Mouse (Mus musculus): ENCODE measurements around the gene Ranbp3l. TPM values are rescaled to one million over a fixed set of nuclear protein-coding genes. Genes with fewer than 3 reads are reported as not detected.
"Not testable (repeated sequence)": the region's sequence is repeated elsewhere in the genome, so short reads cannot be mapped to it uniquely, and the experiment has no call there.

Ranbp3l gene
- polyA plus RNA-seq, 1 experiment from 2014 or later: 0.28 TPM

DNA sequence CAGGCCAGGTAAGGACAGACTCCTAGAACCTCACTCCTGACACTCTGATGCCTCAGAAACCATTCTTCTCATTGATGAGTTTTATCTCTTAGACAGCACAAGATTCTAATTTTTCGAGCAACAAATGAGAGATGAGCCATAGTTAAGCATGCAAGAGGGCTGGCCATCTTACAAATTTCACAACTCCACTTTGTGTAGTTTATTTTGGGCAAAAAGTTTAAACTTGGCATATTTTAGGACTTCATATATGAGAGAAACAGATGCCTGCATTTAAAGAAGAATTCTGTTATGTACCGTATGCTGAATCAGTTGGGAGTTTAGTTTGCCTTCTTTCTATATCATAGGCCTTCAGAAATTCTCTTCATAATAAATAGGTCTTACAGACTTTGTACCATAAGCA, 35.0 kb downstream of the Ranbp3l start:
- H3K27ac ChIP-seq: no peak overlapping the region
- no peak for DNase-seq (ENCODE audit: low spot score)
- H3K9me3 ChIP-seq: no peaks in the 10 kb centered on the region
- H3K27me3 ChIP-seq (ENCODE audit: insufficient read depth, poor library complexity, severe bottlenecking): no peaks in the 10 kb centered on the region
- no peaks in the 10 kb centered on the region for H3K36me3 ChIP-seq
- WGBS: 83% methylated on average over 2 of the region's 2 CpGs
- no peak overlapping the region for H3K4me3 ChIP-seq
- H3K4me1 ChIP-seq: no peaks in the 10 kb centered on the region

GRCm38 (mm10) chr15:9009196-9009595, 41.4 kb downstream of the Ranbp3l start:
- Histone ChIP-seq H3K27me3 (ENCODE audit: insufficient read depth, poor library complexity, severe bottlenecking) (no peaks in the 10 kb centered on the region), H3K4me3 (no peak overlapping the region), H3K9me3 (no peaks in the 10 kb centered on the region), H3K27ac (no peak overlapping the region), H3K4me1 (0 out of 2 replicates have a peak, but pooled peaks cover 3% of the 10 kb centered on the region), H3K36me3 (no peaks in the 10 kb centered on the region)
- 57% methylated on average over 6 of the region's 6 CpGs for WGBS
- no peak for DNase-seq (ENCODE audit: low spot score)

DNA sequence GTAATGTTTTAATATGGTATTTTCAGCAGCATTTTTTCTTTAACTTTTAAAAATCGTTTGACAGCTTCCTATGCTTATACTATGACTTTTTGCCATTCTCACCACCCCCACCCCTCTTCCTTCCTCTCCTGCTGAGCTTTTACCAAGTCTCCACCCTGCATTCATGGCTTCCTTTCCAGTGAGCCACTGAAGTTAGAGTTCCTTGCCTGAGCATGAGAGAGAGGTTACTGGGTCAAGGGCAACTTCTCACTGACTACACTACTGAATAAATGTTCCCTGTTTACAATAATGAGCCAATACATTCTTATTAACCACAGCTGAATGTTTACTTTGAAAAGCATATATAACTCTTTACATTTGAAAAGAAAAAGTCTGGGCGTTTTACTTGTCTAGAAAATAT, 46.8 kb downstream of the Ranbp3l start:
- Histone ChIP-seq H3K27ac (no peak overlapping the region), H3K9me3 (peaks cover 3% of the 10 kb centered on the region)

GRCm38 (mm10) chr15:9015496-9015895, 47.7 kb downstream of the Ranbp3l start:
- H3K36me3 ChIP-seq; H3K27me3 ChIP-seq (ENCODE audit: insufficient read depth, poor library complexity, severe bottlenecking); H3K9me3 ChIP-seq; H3K4me1 ChIP-seq; DNase-seq (ENCODE audit: low spot score); H3K4me3 ChIP-seq; H3K27ac ChIP-seq: not testable (repeated sequence)
- WGBS: 84% methylated on average over 6 of the region's 6 CpGs

More for the DNA sequence above, 46.8 kb downstream of the Ranbp3l start:
- DNase-seq (ENCODE audit: low spot score): no peak
- H3K36me3 ChIP-seq: no peaks in the 10 kb centered on the region
- H3K4me1 ChIP-seq: 0 out of 2 replicates have a peak, but pooled peaks cover 3% of the 10 kb centered on the region
- no peak overlapping the region for H3K4me3 ChIP-seq
- H3K27me3 ChIP-seq (ENCODE audit: insufficient read depth, poor library complexity, severe bottlenecking): no peaks in the 10 kb centered on the region
- WGBS: 62% methylated on average over 2 of the region's 2 CpGs

DNA sequence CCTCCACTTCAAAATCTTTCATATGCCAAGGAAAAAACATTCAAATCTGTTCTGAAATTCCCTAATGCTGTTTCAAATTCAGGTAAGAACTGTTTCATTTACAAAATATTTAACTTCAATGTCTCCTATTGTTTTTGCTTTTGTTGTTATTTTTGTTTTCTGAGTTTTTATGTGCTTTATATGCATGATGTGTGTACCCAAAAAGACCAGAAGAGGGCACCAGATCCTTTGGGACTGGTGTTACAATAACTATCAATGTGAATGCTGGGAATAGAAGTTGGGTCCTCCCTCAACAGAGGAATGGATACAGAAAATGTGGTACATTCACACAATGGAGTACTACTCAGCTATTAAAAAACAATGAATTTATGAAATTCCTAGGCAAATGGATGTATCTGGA, 88.0 kb downstream of the Ranbp3l start:
- DNase-seq (ENCODE audit: low spot score): no peak
- H3K4me1 ChIP-seq: no peaks in the 10 kb centered on the region
- H3K27ac ChIP-seq: no peak overlapping the region
- H3K27me3 ChIP-seq (ENCODE audit: insufficient read depth, poor library complexity, severe bottlenecking): no peaks in the 10 kb centered on the region
- no peaks in the 10 kb centered on the region for H3K9me3 ChIP-seq
- no peak overlapping the region for H3K4me3 ChIP-seq
- H3K36me3 ChIP-seq: no peaks in the 10 kb centered on the region

DNA sequence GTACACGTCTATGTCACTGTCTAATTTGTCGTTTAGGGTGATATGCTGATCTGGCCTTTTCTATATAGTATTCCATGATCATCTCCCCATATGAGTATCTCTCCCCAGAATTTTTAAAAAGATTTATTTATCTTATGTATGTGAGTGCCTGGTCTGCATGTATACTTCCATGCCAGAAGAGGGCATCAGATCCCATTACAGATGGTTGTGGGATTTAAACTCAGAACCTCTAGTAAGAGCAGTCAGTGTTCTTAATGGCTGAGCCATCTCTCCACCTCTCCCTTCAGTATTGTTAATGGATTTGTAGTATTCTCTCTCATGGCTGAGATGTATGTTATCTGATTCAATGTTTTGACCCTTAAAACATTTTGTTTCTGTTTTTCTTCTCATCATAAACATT, 92.1 kb downstream of the Ranbp3l start:
- Histone ChIP-seq H3K27me3 (ENCODE audit: insufficient read depth, poor library complexity, severe bottlenecking) (no peaks in the 10 kb centered on the region), H3K4me1 (no peaks in the 10 kb centered on the region), H3K27ac (no peak overlapping the region), H3K36me3 (no peaks in the 10 kb centered on the region), H3K9me3 (no peaks in the 10 kb centered on the region), H3K4me3 (no peak overlapping the region)
- no peak for DNase-seq (ENCODE audit: low spot score)
- 81% methylated on average over 2 of the region's 2 CpGs for WGBS

GRCm38 (mm10) chr15:9061150-9061882, 93.6 kb downstream of the Ranbp3l start:
- Histone ChIP-seq H3K9me3 (no peaks in the 10 kb centered on the region), H3K27ac (no peak overlapping the region), H3K4me1 (no peaks in the 10 kb centered on the region), H3K27me3 (ENCODE audit: insufficient read depth, poor library complexity, severe bottlenecking) (no peaks in the 10 kb centered on the region), H3K36me3 (no peaks in the 10 kb centered on the region), H3K4me3 (no peak overlapping the region)
- no peak for DNase-seq (ENCODE audit: low spot score)
- WGBS: 67% methylated on average over 7 of the region's 7 CpGs

DNA sequence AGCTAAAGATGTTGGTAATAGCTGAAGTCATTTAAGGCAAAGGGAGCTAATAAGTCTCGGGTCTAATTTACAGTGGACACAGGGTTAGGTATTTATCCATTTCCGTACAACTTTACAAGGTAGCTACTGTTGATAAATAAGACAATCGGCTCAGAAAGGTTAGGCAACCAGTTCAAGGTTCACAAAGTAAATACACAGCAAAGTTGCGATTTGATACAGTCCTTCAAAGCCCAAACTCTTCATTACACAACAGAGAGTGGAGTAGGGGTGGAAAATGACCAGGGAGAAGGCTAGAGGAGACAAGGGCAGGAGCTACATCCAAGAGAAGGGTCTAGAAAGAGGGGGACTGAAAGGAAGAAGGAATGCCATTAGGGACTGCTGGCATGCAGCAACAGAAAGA, 101.1 kb downstream of the Ranbp3l start:
- Histone ChIP-seq H3K27me3 (ENCODE audit: insufficient read depth, poor library complexity, severe bottlenecking) (no peaks in the 10 kb centered on the region), H3K27ac (no peak overlapping the region), H3K9me3 (no peaks in the 10 kb centered on the region), H3K36me3 (no peaks in the 10 kb centered on the region), H3K4me1 (peaks cover 11% of the 10 kb centered on the region), H3K4me3 (no peak overlapping the region)
- WGBS: 83% methylated on average over 4 of the region's 4 CpGs
- DNase-seq (ENCODE audit: low spot score): no peak

DNA sequence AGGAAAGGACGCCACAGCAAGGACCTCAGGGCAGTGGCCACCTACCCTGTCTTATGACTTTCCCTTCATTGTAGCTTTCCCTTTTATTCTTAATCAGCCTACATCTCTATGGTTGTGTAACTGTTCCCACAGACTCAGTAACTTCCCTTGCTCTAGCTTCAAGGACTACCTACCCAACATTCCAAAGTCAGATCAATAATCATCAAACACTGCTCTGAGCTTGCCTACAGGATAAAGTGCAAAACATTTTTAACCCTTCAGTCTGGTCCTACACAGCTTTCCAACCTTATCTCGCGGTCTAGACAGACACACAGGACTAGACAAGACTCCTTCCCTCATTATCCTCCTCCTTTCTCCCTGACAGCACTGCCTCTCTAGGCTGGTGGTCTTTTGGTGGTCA, 102.6 kb downstream of the Ranbp3l start:
- H3K9me3 ChIP-seq: no peaks in the 10 kb centered on the region
- 7% methylated on average over 3 of the region's 3 CpGs for WGBS
- H3K4me3 ChIP-seq: peak overlapping the region; percentile 99
- H3K27me3 ChIP-seq (ENCODE audit: insufficient read depth, poor library complexity, severe bottlenecking): no peaks in the 10 kb centered on the region
- no peak for DNase-seq (ENCODE audit: low spot score)
- H3K4me1 ChIP-seq: peaks cover 26% of the 10 kb centered on the region
- H3K27ac ChIP-seq: peak overlapping the region; percentile 99
- no peaks in the 10 kb centered on the region for H3K36me3 ChIP-seq

GRCm38 (mm10) chr15:9070912-9071555, 103.3 kb downstream of the Ranbp3l start, which contains the start of gene Nadk2:
Gene Nadk2, plus strand, starts transcription at chr15:9071260.
- no peaks in the 10 kb centered on the region for H3K27me3 ChIP-seq (ENCODE audit: insufficient read depth, poor library complexity, severe bottlenecking)
- WGBS: under 1% methylated on average over 54 of the region's 54 CpGs
- H3K9me3 ChIP-seq: no peaks in the 10 kb centered on the region
- no peaks in the 10 kb centered on the region for H3K36me3 ChIP-seq
- DNase-seq (ENCODE audit: low spot score): peak; percentile 99
- peak within 1 kb of the TSS; percentile 99 for H3K27ac ChIP-seq
- peaks cover 31% of the 10 kb centered on the region for H3K4me1 ChIP-seq
- peak within 1 kb of the TSS; percentile 99 for H3K4me3 ChIP-seq

DNA sequence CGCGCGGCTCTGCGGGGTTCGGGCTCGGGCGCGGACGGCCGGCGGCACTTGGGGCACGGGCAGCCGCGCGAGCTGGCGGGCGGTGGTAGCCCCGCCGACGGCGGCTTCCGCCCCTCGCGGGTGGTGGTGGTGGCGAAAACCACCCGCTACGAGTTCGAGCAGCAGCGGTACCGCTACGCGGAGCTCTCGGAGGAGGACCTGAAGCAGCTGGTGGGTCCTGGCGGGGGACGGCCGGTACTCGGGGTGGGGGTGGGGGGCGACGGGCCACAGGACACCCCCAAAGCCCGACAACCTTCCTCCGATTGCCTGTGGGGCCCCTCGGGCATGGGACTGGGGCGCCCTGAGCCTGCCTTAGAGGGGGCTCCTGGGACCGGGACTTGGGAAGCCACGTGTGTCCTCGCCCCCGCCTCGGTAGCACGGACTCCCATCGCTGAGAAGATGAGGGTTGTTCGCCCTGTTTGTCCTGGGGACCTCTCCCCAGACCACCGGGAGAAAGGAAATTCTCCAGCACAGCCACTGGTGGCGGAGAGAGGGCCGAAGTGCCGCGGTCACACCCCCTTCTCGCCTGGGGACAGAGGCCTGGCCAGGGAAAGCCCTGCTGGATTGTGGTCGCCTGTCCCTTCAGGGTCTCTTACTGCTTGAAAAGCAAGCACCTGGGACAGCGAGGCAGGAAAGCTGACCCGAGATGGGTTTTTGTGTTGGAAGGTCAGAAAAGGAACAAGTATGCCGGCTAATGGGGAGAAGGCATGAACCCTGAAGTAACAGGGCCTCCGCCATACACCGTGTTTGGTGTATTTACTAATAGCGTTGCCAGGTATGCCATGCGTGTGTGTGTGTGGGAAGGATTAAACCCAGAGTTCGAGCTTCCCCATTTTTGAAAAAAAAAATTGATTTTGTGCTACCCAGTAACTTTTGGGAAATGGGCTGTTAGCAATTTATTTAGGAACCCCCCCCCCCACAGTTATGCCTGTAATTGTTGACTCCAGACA, 104.1 kb downstream of the Ranbp3l start:
- H3K36me3 ChIP-seq: no peaks in the 10 kb centered on the region
- under 1% methylated on average over 66 of the region's 66 CpGs for WGBS
- no peaks in the 10 kb centered on the region for H3K27me3 ChIP-seq (ENCODE audit: insufficient read depth, poor library complexity, severe bottlenecking)
- H3K4me3 ChIP-seq: peak overlapping the region; percentile 99
- H3K4me1 ChIP-seq: peaks cover 39% of the 10 kb centered on the region
- H3K9me3 ChIP-seq: no peaks in the 10 kb centered on the region
- DNase-seq (ENCODE audit: low spot score): peak; percentile 83
- peak overlapping the region; percentile 99 for H3K27ac ChIP-seq

DNA sequence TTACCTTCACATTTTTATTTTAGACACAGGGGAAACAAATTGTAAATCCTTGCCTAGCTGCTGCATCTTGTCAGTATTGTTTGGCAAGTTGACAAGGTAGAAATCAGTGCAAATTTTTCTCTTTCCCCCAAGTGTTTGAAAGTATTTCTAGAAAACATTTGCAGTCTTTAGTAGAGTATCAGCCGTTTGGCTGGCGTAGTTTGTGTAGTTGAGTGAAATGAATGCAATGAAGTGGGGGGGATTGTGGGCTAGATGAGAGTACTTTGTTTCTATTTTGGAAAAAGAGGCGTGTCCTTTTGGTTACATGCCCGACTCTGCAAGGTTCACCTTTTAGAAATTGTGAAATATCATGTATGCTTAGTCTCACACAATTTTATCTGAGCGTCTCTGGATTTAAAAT, 104.9 kb downstream of the Ranbp3l start:
- H3K27me3 ChIP-seq (ENCODE audit: insufficient read depth, poor library complexity, severe bottlenecking): no peaks in the 10 kb centered on the region

More for the DNA sequence above, 104.9 kb downstream of the Ranbp3l start:
- Histone ChIP-seq H3K4me1 (peaks cover 45% of the 10 kb centered on the region), H3K36me3 (no peaks in the 10 kb centered on the region), H3K4me3 (peak overlapping the region; percentile 99), H3K27ac (peak overlapping the region; percentile 99), H3K9me3 (no peaks in the 10 kb centered on the region)
- 10% methylated on average over 5 of the region's 5 CpGs for WGBS
- DNase-seq (ENCODE audit: low spot score): no peak
